Mouse (Mus musculus): ENCODE measurements at regions not wholly inside any gene's neighbourhood (a gene's known extent, or its start where the extent isn't known, plus 50 kb on each side); places are given as distances from the start of the nearest gene placed in this dataset.

DNA sequence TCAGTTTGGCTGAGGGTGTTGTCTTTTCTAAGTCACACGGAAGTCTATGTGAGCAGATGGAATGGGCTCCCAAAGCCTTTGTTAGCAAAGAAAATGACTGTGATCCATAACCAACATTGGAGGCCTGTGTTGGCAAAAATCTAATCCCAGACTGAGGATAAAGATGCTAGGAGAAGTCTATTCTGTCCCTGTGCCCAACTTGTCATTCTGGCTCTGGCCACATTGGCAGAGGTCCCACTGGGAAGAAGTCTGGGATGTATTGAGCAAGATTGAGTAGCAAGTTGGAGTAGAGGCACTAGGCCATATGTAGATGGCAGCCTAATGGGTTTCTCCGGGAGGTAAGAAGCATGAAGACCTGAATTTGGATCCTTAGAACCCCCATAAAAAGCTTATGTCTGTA is 54.1 kb downstream of the Nog start:
- ATAC-seq (replicated peaks; ENCODE audit: insufficient number of reproducible peaks, low FRiP score, low TSS enrichment, poor library complexity, severe bottlenecking), result no peak

GRCm38 (mm10) chr11:89243370-89243769 is 58.8 kb downstream of the Nog start:
- no peak for ATAC-seq (replicated peaks; ENCODE audit: insufficient number of reproducible peaks, low FRiP score, low TSS enrichment, poor library complexity, severe bottlenecking)

GRCm38 (mm10) chr11:89242130-89242529 is 60.0 kb downstream of the Nog start:
- no peak for ATAC-seq (replicated peaks; ENCODE audit: insufficient number of reproducible peaks, low FRiP score, low TSS enrichment, poor library complexity, severe bottlenecking)

- no peak for ATAC-seq (replicated peaks; ENCODE audit: insufficient number of reproducible peaks, low FRiP score, low TSS enrichment, poor library complexity, severe bottlenecking)
These were observed 62.2 kb downstream of the Nog start for GRCm38 (mm10) chr11:89239891-89240290.

DNA sequence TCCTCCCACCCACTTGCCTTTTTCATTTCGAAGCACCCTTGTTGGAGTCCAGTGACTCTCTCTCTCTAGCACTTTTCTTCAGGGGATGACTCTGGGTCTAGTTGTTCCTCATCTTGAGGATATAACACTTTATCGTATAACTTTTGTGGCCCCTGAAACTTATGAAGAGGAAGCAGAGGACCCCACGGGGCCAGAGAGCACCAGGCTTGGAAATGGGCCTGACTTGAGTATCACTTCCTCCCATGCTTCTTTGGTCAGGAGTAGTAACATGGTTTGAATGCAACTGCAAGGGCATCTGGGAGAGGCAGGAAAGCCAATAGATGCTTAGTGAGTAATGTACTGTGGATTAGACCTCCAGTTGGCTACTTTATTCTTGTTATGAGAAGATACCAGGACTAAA is 65.2 kb downstream of the Nog start:
- ATAC-seq (replicated peaks; ENCODE audit: insufficient number of reproducible peaks, low FRiP score, low TSS enrichment, poor library complexity, severe bottlenecking), result no peak

DNA sequence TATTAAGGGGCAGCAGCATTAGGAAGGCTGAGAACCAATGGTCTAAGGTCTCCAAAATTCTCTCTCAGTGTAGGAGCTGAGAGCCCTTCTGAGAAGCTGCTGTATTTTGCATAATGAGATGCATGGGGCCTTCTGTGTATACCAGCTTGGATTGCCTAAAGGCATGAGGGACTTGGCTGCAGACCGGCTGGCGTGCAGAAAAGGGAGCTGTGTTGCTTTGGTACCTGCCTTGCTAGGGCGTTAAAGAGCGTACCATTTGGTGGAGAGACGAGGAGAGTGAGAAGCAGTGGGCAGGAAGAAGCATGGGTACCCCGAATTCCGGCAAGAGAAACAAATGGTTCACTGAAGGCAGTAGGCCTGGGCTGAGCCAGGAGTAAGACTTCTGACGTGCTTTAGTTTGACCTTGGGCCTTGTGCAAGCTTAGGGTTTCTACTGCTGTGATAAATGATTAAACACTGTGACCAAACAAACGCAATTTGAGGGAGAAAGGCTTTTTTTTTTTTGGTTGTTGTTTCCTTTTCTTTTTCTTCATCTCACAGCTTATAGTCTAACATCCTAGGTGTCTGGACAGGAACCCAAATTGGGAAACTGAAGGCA is 69.2 kb downstream of the Nog start:
- no peak for ATAC-seq (replicated peaks; ENCODE audit: insufficient number of reproducible peaks, low FRiP score, low TSS enrichment, poor library complexity, severe bottlenecking)

GRCm38 (mm10) chr11:89229726-89230125 is 72.4 kb downstream of the Nog start:
- ATAC-seq (replicated peaks; ENCODE audit: insufficient number of reproducible peaks, low FRiP score, low TSS enrichment, poor library complexity, severe bottlenecking), result no peak

DNA sequence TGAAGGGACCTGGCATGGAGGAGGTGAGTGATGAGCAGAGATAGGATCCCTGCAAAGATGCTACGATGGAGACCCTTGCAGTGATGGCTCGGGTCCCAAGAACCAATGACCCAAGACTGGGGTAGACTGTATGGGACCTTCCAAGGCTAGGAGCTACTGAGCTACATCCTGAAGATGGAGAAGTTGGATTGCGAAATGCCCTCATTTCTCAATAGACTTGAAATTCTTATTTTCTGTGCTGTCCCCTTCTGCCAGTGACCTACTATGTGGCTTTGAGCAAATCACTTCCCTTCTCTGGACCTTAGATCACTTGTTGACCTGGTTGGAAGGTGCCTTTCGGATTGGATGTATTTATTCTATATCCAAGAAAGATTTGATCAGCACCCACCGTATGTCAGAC is 88.9 kb downstream of the Nog start:
- ATAC-seq (replicated peaks; ENCODE audit: insufficient number of reproducible peaks, low FRiP score, low TSS enrichment, poor library complexity, severe bottlenecking), result no peak

- no peak for ATAC-seq (replicated peaks; ENCODE audit: insufficient number of reproducible peaks, low FRiP score, low TSS enrichment, poor library complexity, severe bottlenecking)
These were observed 92.6 kb downstream of the Nog start for GRCm38 (mm10) chr11:89209531-89209950.

DNA sequence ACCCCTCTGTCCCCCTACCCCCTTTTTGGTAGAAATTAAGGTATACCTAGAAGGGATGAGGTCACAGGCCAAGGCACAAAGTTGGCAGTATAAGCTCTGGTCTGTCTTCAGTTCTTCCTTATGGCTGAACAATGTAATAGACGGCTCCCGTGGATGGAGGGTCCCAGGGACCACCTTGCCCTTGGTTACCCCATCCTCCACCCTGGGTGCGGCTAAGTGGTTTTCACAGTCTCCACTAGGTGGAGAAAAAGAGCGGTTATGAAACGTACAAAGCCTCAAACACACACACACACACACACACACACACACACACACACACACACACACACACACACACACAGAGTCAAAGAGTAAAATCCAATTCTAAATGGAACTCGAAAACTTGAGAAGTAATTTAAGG is 93.1 kb downstream of the Nog start:
- no peak for ATAC-seq (replicated peaks; ENCODE audit: insufficient number of reproducible peaks, low FRiP score, low TSS enrichment, poor library complexity, severe bottlenecking)

DNA sequence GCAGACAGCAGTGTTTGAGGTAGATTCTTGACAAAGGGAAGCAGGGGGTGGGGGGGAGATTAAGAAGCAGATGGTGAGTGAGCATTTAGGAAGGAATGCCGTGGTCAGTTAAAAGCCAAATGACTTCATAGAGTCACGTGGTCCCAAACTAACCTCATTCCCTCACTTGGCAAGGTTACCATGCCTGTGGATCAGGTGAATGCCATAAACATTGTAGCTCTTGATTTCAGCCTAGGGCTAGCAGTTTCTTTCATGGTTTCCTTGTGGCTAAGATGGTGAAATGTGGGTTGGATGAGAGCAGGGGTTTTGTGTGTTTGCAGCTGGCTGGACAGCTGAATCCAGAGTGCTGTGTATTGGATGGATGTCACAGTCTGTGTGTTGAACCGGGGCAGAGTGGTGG is 95.3 kb downstream of the Nog start:
- no peak for ATAC-seq (replicated peaks; ENCODE audit: insufficient number of reproducible peaks, low FRiP score, low TSS enrichment, poor library complexity, severe bottlenecking)

DNA sequence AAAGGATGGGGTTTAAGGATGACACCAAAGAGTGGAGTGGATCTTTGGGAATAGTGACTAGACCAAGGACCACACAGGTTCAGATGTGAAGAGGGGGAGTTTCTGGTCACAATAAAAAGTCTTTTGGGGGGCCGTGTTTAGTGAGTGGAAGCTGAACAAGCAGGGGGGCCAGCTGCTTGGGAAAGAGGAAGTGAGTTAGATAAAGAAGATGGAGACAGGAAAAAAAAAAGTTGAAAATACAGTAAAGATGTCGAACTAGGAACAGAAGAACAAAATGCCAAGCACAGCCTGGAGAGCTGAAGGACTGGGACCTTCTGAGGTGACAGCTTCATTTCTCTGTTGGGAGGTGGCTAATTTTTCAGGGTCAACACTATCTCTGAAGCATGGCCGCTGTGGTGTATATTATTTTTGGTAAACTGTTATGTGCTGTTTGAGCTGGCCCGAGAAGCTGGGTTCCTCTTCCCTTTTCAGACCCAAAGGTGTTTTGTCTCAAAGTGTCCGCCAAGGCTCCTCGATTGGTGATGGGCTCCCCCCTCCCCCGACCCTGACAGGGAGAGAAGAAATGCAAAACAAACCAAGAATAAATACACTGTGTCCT is 97.1 kb downstream of the Nog start:
- ATAC-seq (replicated peaks; ENCODE audit: insufficient number of reproducible peaks, low FRiP score, low TSS enrichment, poor library complexity, severe bottlenecking), result no peak

- no peak for ATAC-seq (replicated peaks; ENCODE audit: insufficient number of reproducible peaks, low FRiP score, low TSS enrichment, poor library complexity, severe bottlenecking)
These were observed 101.7 kb downstream of the Nog start for GRCm38 (mm10) chr11:89200458-89200857.

DNA sequence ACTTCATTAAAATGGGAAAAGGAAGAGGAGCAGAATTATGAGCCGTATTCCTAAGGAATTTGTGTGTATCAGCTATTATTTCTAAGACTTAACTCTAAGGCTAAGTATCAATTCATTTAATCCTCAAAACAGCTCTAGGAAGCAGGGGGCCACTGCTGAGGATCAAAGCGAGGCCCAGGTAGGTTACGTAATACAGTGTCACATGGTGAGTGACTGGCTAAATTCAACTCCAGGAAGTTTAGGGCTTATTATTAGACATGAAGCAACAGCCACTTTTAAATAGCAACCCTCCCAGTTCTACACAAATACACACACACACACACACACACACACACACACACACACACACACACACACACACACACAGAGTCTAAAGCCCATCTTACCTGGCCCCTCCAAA is 109.3 kb downstream of the Nog start:
- ATAC-seq (replicated peaks; ENCODE audit: insufficient number of reproducible peaks, low FRiP score, low TSS enrichment, poor library complexity, severe bottlenecking), result no peak

GRCm38 (mm10) chr11:89186911-89187621 is 113.4 kb downstream of the Gm525 start:
- ATAC-seq (replicated peaks; ENCODE audit: insufficient number of reproducible peaks, low FRiP score, low TSS enrichment, poor library complexity, severe bottlenecking), result no peak

- no peak for ATAC-seq (replicated peaks; ENCODE audit: insufficient number of reproducible peaks, low FRiP score, low TSS enrichment, poor library complexity, severe bottlenecking)
These were observed 112.2 kb downstream of the Gm525 start for GRCm38 (mm10) chr11:89185862-89186261.

DNA sequence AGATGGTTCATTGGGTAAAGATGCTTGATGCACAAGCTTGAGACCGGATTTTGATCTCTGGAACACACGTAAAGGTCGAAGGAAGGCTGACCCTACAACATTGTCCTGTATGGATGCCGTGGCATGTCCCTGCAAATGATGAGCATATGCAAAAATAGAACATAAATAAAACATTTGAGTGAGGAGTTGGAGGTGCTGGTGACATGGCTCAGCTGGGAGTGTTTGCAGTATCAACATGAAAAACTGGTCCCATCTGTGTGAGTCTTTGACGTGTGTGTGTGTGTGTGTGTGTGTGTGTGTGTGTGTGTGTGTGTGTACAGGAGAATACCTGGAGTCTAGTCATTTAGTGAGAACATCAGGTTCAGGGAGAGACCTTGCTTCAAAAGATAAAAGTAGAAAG is 107.8 kb downstream of the Gm525 start:
- no peak for ATAC-seq (replicated peaks; ENCODE audit: insufficient number of reproducible peaks, low FRiP score, low TSS enrichment, poor library complexity, severe bottlenecking)

- ATAC-seq (replicated peaks; ENCODE audit: insufficient number of reproducible peaks, low FRiP score, low TSS enrichment, poor library complexity, severe bottlenecking), result no peak
These were observed 104.8 kb downstream of the Gm525 start for GRCm38 (mm10) chr11:89178436-89178835.

GRCm38 (mm10) chr11:89175511-89175910 is 101.9 kb downstream of the Gm525 start:
- no peak for ATAC-seq (replicated peaks; ENCODE audit: insufficient number of reproducible peaks, low FRiP score, low TSS enrichment, poor library complexity, severe bottlenecking)

DNA sequence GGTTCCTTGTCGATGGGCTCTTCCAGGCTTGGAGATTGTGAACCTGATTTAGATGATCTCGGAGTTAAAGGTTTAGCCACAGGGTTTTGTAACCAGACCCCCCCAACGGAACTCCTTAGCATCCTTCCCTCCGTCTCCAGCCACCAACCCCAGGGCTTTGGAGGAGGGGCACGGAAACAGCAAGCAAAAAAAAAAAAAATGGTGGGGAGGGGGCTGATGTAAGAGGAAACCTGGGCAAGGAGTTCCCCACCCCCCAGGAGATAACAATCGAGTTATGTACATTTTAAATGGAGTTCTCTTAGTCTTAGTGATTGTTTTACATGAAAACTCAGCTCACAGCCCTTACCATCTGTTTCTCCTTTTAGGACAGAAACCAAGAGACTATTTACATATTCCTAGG is 101.3 kb downstream of the Gm525 start:
- ATAC-seq (replicated peaks; ENCODE audit: insufficient number of reproducible peaks, low FRiP score, low TSS enrichment, poor library complexity, severe bottlenecking), result no peak

Measured in monocyte, adult 5-6 weeks (primary cell).